Mouse (Mus musculus): ENCODE measurements at regions not wholly inside any gene's neighbourhood (a gene's known extent, or its start where the extent isn't known, plus 50 kb on each side); places are given as distances from the start of the nearest gene placed in this dataset.

GRCm38 (mm10) chr7:87147703-87148102 is 98.2 kb upstream of the Nox4 start:
- Histone ChIP-seq H3K36me3 (ENCODE audit: control insufficient read depth, insufficient read depth, low read length) (no peaks in the 10 kb centered on the region), H3K4me2 (ENCODE audit: low read depth, low read length, severe bottlenecking) (no peak overlapping the region), H3K9me3 (ENCODE audit: control insufficient read depth, low read length) (no peaks in the 10 kb centered on the region), H3K27me3 (ENCODE audit: control insufficient read depth, insufficient read depth, low read length) (no peaks in the 10 kb centered on the region), H3K4me3 (ENCODE audit: low read depth, low read length) (no peak overlapping the region), H3K4me1 (replicated peaks; ENCODE audit: control insufficient read depth, insufficient read depth, low read length) (no peaks in the 10 kb centered on the region), H3K27ac (ENCODE audit: low read depth, low read length) (no peak overlapping the region), H3K9ac (ENCODE audit: low read length) (no peak overlapping the region)
- no peak for ATAC-seq (replicated peaks; ENCODE audit: low FRiP score)
- WGBS = 76% methylated on average over 3 of the region's 3 CpGs
- DNase-seq (ENCODE audit: low spot score) = no peak

- Histone ChIP-seq H3K9ac (ENCODE audit: low read length) (no peak overlapping the region), H3K36me3 (ENCODE audit: control insufficient read depth, insufficient read depth, low read length) (no peaks in the 10 kb centered on the region), H3K27me3 (ENCODE audit: control insufficient read depth, insufficient read depth, low read length) (no peaks in the 10 kb centered on the region), H3K4me3 (ENCODE audit: low read depth, low read length) (no peak overlapping the region), H3K4me1 (replicated peaks; ENCODE audit: control insufficient read depth, insufficient read depth, low read length) (no peaks in the 10 kb centered on the region), H3K9me3 (ENCODE audit: control insufficient read depth, low read length) (no peaks in the 10 kb centered on the region), H3K27ac (ENCODE audit: low read depth, low read length) (no peak overlapping the region), H3K4me2 (ENCODE audit: low read depth, low read length, severe bottlenecking) (no peak overlapping the region)
- DNase-seq (ENCODE audit: low spot score) (no peak), ATAC-seq (replicated peaks; ENCODE audit: low FRiP score) (no peak)
- WGBS = 61% methylated on average over 1 of the region's 1 CpGs
Observed at GRCm38 (mm10) chr7:87148681-87149080, 97.2 kb upstream of the Nox4 start.

GRCm38 (mm10) chr7:87150991-87151390 is 94.9 kb upstream of the Nox4 start:
- no peak for ATAC-seq (replicated peaks; ENCODE audit: low FRiP score)

GRCm38 (mm10) chr7:87186443-87187153 is 59.3 kb upstream of the Nox4 start:
- WGBS = 56% methylated on average over 2 of the region's 2 CpGs
- H3K9ac ChIP-seq (ENCODE audit: low read length) = no peak overlapping the region
- no peak overlapping the region for H3K4me3 ChIP-seq (ENCODE audit: low read depth, low read length)
- no peak overlapping the region for H3K4me2 ChIP-seq (ENCODE audit: low read depth, low read length, severe bottlenecking)
- peak; percentile 77 for ATAC-seq (replicated peaks; ENCODE audit: low FRiP score)
- no peak for DNase-seq (ENCODE audit: low spot score)
- no peak overlapping the region for H3K27ac ChIP-seq (ENCODE audit: low read depth, low read length)
- H3K36me3 ChIP-seq (ENCODE audit: control insufficient read depth, insufficient read depth, low read length) = no peaks in the 10 kb centered on the region
- H3K9me3 ChIP-seq (ENCODE audit: control insufficient read depth, low read length) = no peaks in the 10 kb centered on the region
- no peaks in the 10 kb centered on the region for H3K4me1 ChIP-seq (replicated peaks; ENCODE audit: control insufficient read depth, insufficient read depth, low read length)
- H3K27me3 ChIP-seq (ENCODE audit: control insufficient read depth, insufficient read depth, low read length) = no peaks in the 10 kb centered on the region

More at GRCm38 (mm10) chr7:87150991-87151390, 94.9 kb upstream of the Nox4 start:
- Histone ChIP-seq H3K36me3 (ENCODE audit: control insufficient read depth, insufficient read depth, low read length) (no peaks in the 10 kb centered on the region), H3K4me3 (ENCODE audit: low read depth, low read length) (no peak overlapping the region), H3K4me2 (ENCODE audit: low read depth, low read length, severe bottlenecking) (no peak overlapping the region), H3K9me3 (ENCODE audit: control insufficient read depth, low read length) (no peaks in the 10 kb centered on the region), H3K4me1 (replicated peaks; ENCODE audit: control insufficient read depth, insufficient read depth, low read length) (no peaks in the 10 kb centered on the region), H3K9ac (ENCODE audit: low read length) (no peak overlapping the region), H3K27me3 (ENCODE audit: control insufficient read depth, insufficient read depth, low read length) (no peaks in the 10 kb centered on the region), H3K27ac (ENCODE audit: low read depth, low read length) (no peak overlapping the region)
- no peak for DNase-seq (ENCODE audit: low spot score)

- Histone ChIP-seq H3K9ac (ENCODE audit: low read length) (no peak overlapping the region), H3K27ac (ENCODE audit: low read depth, low read length) (no peak overlapping the region), H3K4me3 (ENCODE audit: low read depth, low read length) (no peak overlapping the region), H3K4me1 (replicated peaks; ENCODE audit: control insufficient read depth, insufficient read depth, low read length) (no peaks in the 10 kb centered on the region), H3K36me3 (ENCODE audit: control insufficient read depth, insufficient read depth, low read length) (no peaks in the 10 kb centered on the region), H3K9me3 (ENCODE audit: control insufficient read depth, low read length) (no peaks in the 10 kb centered on the region), H3K27me3 (ENCODE audit: control insufficient read depth, insufficient read depth, low read length) (no peaks in the 10 kb centered on the region), H3K4me2 (ENCODE audit: low read depth, low read length, severe bottlenecking) (no peak overlapping the region)
- DNase-seq (ENCODE audit: low spot score) (no peak), ATAC-seq (replicated peaks; ENCODE audit: low FRiP score) (no peak)
- 74% methylated on average over 1 of the region's 1 CpGs for WGBS
Observed at GRCm38 (mm10) chr7:87195647-87196046, 50.2 kb upstream of the Nox4 start.

Data from forebrain, embryonic 11.5 days (tissue).